Mouse (Mus musculus) hindbrain, embryonic 15.5 days (tissue): ENCODE measurements at regions not wholly inside any gene's neighbourhood (a gene's known extent, or its start where the extent isn't known, plus 50 kb on each side); places are given as distances from the start of the nearest gene placed in this dataset.
A peak's percentile ranks its signal among the peaks of the same experiment; 100 is the strongest.
"Not testable (repeated sequence)": the region's sequence is repeated elsewhere in the genome, so short reads cannot be mapped to it uniquely, and the experiment has no call there.

ENCODE experiments used
- ATAC-seq: fragments of 200-750 bp; cut with Nextera tagmentation; 2 replicates; pipeline ENCODE4 v1.8.0; 2017; ENCODE audit warnings: low read depth, moderate number of reproducible peaks, moderate TSS enrichment; ENCODE audit not compliant: low FRiP score
- H3K27ac ChIP-seq: fragments of 300-500 bp; sonication (generic); replicated peaks from 2 replicates; pipeline ENCODE4 v1.5.1; 2015; ENCODE audit warnings: mild to moderate bottlenecking, inconsistent platforms
- H3K27me3 ChIP-seq: fragments of 300-500 bp; sonication (generic); 2 replicates; pipeline ENCODE4 v1.6.1; 2015; ENCODE audit warnings: control low read depth, inconsistent platforms
- H3K36me3 ChIP-seq: fragments of 300-500 bp; sonication (generic); 2 replicates; pipeline ENCODE4 v1.6.1; 2015; ENCODE audit warnings: control low read depth, inconsistent platforms
- H3K4me1 ChIP-seq: fragments of 300-500 bp; sonication (generic); replicated peaks from 2 replicates; pipeline ENCODE4 v1.6.1; 2015; ENCODE audit warnings: control low read depth, inconsistent platforms
- H3K4me2 ChIP-seq: fragments of 300-500 bp; sonication (generic); 2 replicates; pipeline ENCODE4 v1.6.1; 2015; ENCODE audit warnings: moderate library complexity, mild to moderate bottlenecking, inconsistent platforms
- H3K4me3 ChIP-seq: fragments of 300-500 bp; sonication (generic); 2 replicates; pipeline ENCODE4 v1.5.1; 2015; ENCODE audit warnings: mild to moderate bottlenecking, inconsistent platforms
- H3K9ac ChIP-seq: fragments of 300-500 bp; sonication (generic); 2 replicates; pipeline ENCODE4 v1.6.1; 2015; ENCODE audit warnings: inconsistent platforms
- H3K9me3 ChIP-seq: fragments of 300-500 bp; sonication (generic); 2 replicates; pipeline ENCODE4 v1.6.1; 2016; ENCODE audit warnings: control low read depth, inconsistent platforms
- WGBS: fragments of 180-500 bp; shearing (Covaris S2); methylation state at CpG from one replicate; pipeline ENCODE4 v1.1.7; 2015; 5-methylcytosine and 5-hydroxymethylcytosine counted together

DNA sequence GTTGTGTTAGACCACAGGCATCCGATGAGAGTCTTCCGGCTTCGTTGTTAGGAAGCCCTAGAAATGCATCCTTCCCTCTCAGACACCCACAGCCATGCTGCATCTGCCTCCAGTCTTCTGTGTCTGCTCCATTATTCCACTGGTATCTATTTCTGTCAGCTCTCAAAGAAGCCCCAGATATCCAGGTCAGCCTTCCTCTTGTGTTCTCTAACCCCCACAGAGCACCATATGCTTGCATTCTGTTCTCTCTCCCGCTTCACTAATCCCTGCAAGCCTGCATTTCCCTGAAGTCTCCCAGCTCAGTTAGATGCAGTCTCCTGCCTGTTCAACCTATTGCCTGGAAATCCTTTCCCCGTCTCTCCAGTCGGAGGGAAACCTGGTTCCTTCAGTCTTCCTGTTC, 53.6 kb upstream of the Wdfy3 start:
- ATAC-seq = no peak
- H3K36me3 ChIP-seq = no peaks in the 10 kb centered on the region
- H3K4me3 ChIP-seq = no peak overlapping the region
- no peaks in the 10 kb centered on the region for H3K9me3 ChIP-seq
- no peak overlapping the region for H3K9ac ChIP-seq
- WGBS = 45% methylated on average over 6 of the region's 6 CpGs
- no peaks in the 10 kb centered on the region for H3K27me3 ChIP-seq
- no peak overlapping the region for H3K4me2 ChIP-seq
- H3K4me1 ChIP-seq = no peaks in the 10 kb centered on the region
- no peak overlapping the region for H3K27ac ChIP-seq

DNA sequence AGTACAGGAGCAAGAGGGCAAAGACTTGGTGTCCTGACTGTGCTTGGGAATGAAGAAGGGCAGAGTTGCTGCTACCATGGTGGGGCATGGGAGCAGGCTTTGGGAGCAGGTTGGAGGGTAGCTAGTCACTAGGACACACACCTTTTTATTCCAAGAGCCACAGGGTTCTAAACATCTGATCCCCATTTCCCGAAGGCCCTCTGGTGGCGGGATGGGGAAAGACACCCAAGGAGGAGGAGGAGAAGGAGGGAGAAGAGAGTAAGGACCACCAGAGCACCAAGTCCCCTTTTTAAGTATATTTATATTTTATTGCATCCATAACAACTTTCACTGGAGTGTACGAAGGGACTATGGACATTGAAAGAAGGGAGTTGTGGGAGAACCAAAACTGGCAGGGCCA, 57.0 kb upstream of the Wdfy3 start:
- H3K27ac ChIP-seq = no peak overlapping the region
- 23% methylated on average over 3 of the region's 3 CpGs for WGBS
- no peak for ATAC-seq
- H3K9me3 ChIP-seq = no peaks in the 10 kb centered on the region
- no peak overlapping the region for H3K4me3 ChIP-seq
- H3K27me3 ChIP-seq = no peaks in the 10 kb centered on the region
- H3K9ac ChIP-seq = no peak overlapping the region
- no peaks in the 10 kb centered on the region for H3K36me3 ChIP-seq
- H3K4me1 ChIP-seq = no peaks in the 10 kb centered on the region
- H3K4me2 ChIP-seq = no peak overlapping the region

DNA sequence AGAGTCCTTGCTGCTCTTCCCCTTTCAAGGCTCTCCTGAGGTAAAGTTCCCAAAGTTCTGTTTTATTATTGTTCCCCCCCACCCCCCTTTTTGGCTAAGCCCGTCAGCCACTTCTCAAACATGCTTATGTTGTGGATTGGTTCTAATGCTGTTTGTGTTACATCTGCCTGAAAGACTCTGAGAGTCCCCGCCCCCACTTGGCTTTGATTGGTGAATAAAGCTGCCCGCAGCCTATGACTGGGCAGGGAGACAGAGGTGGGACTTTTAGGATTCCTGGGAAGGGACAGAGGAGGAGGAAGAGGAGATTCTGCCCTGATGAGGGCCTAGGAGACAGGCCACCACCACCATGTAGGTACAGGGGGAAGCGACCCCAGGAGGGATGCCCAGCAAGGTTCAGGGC, 78.3 kb upstream of the Wdfy3 start:
- Histone ChIP-seq H3K4me1 (peaks cover 5% of the 10 kb centered on the region; the same call in 1 of the 2 replicates), H3K36me3 (no peaks in the 10 kb centered on the region), H3K9ac (no peak overlapping the region), H3K4me2 (no peak overlapping the region), H3K9me3 (no peaks in the 10 kb centered on the region), H3K27ac (no peak overlapping the region), H3K27me3 (no peaks in the 10 kb centered on the region), H3K4me3 (no peak overlapping the region)
- WGBS = 80% methylated on average over 4 of the region's 4 CpGs
- no peak for ATAC-seq

- Histone ChIP-seq H3K27ac (peak overlapping the region; percentile 25; the same call in 1 of the 2 replicates), H3K36me3 (no peaks in the 10 kb centered on the region), H3K4me1 (peaks cover 5% of the 10 kb centered on the region; the same call in 1 of the 2 replicates), H3K9me3 (no peaks in the 10 kb centered on the region), H3K9ac (no peak overlapping the region), H3K4me2 (no peak overlapping the region), H3K4me3 (no peak overlapping the region), H3K27me3 (no peaks in the 10 kb centered on the region)
- WGBS = 40% methylated on average over 14 of the region's 14 CpGs
- ATAC-seq = peak; percentile 68; the same call in 1 of the 2 replicates
These were observed 79.9 kb upstream of the Wdfy3 start for GRCm38 (mm10) chr5:102149481-102150129.

- Histone ChIP-seq H3K27me3 (no peaks in the 10 kb centered on the region), H3K4me1 (no peaks in the 10 kb centered on the region), H3K9ac (no peak overlapping the region), H3K27ac (no peak overlapping the region), H3K9me3 (no peaks in the 10 kb centered on the region), H3K36me3 (no peaks in the 10 kb centered on the region), H3K4me2 (no peak overlapping the region), H3K4me3 (no peak overlapping the region)
- 32% methylated on average over 2 of the region's 2 CpGs for WGBS
- ATAC-seq = no peak
These were observed 89.9 kb upstream of the Wdfy3 start for GRCm38 (mm10) chr5:102159621-102160020.

DNA sequence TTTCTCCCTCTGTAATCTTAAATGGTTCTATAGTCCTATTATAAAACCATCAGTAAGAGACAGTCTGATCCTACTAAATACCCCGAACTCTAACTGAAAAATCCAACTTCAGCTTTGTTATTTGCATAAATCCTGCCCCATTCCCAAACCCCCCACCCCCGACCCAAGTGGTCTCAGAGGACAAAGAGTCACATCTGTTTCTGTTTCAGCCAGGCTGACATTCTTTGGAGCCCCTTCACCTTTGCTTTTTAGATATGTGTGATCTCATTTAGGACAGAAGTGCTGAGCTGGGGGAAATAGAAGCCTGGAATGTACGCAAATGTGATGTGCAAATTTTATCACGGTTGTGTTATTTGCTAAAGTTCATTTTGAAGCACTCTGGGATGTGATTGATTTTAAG, 98.3 kb upstream of the Wdfy3 start:
- Histone ChIP-seq H3K27ac (no peak overlapping the region), H3K4me1 (no peaks in the 10 kb centered on the region), H3K4me3 (no peak overlapping the region), H3K4me2 (no peak overlapping the region), H3K36me3 (no peaks in the 10 kb centered on the region), H3K27me3 (no peaks in the 10 kb centered on the region), H3K9me3 (no peaks in the 10 kb centered on the region), H3K9ac (no peak overlapping the region)
- ATAC-seq = no peak
- WGBS = 35% methylated on average over 4 of the region's 4 CpGs

DNA sequence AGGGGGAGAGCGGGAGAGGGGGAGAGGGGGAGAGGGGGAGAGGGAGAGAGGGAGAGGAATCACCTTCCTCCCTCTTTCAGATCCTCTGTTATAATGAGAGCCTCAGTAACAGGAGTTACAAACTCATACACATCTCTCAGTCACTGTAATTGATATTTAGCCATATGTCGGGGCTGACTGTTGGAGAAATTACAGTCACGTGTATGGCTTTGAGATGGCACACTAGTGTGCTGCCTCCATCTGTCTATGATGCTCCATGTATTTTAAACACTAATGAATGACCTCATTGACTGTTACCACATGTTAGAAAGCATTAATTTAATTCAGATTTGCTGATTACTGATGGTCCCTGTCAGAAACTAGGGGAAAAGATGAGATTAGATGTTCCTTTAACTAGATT, 102.1 kb upstream of the Wdfy3 start:
- Histone ChIP-seq H3K9me3 (no peaks in the 10 kb centered on the region), H3K9ac (no peak overlapping the region), H3K36me3 (no peaks in the 10 kb centered on the region), H3K27ac (no peak overlapping the region), H3K4me1 (no peaks in the 10 kb centered on the region), H3K4me2 (no peak overlapping the region), H3K4me3 (no peak overlapping the region), H3K27me3 (no peaks in the 10 kb centered on the region)
- ATAC-seq = no peak
- WGBS = 49% methylated on average over 2 of the region's 3 CpGs

GRCm38 (mm10) chr5:102180250-102180649, 110.5 kb upstream of the Wdfy3 start:
- no peak overlapping the region for H3K27ac ChIP-seq
- H3K36me3 ChIP-seq = no peaks in the 10 kb centered on the region
- H3K9me3 ChIP-seq = no peaks in the 10 kb centered on the region
- H3K4me2 ChIP-seq = no peak overlapping the region
- ATAC-seq = no peak; the same call in 1 of the 2 replicates
- H3K4me3 ChIP-seq = no peak overlapping the region
- no peaks in the 10 kb centered on the region for H3K27me3 ChIP-seq
- H3K4me1 ChIP-seq = no peaks in the 10 kb centered on the region; the same call in 1 of the 2 replicates
- 79% methylated on average over 8 of the region's 8 CpGs for whole genome bisulfite sequencing
- H3K9ac ChIP-seq = no peak overlapping the region

GRCm38 (mm10) chr5:102188951-102189350, 119.2 kb upstream of the Wdfy3 start:
- not testable (repeated sequence) for H3K9ac ChIP-seq, H3K4me2 ChIP-seq, ATAC-seq, H3K27ac ChIP-seq, H3K4me3 ChIP-seq, H3K9me3 ChIP-seq, H3K27me3 ChIP-seq, H3K36me3 ChIP-seq, H3K4me1 ChIP-seq
- 89% methylated on average over 4 of the region's 4 CpGs for WGBS

- H3K4me3 ChIP-seq = no peak overlapping the region
- no peaks in the 10 kb centered on the region for H3K27me3 ChIP-seq
- H3K9ac ChIP-seq = no peak overlapping the region
- H3K4me1 ChIP-seq = no peaks in the 10 kb centered on the region
- H3K4me2 ChIP-seq = peak overlapping the region; percentile 53
- no peak for ATAC-seq
- H3K27ac ChIP-seq = no peak overlapping the region
- 48% methylated on average over 4 of the region's 4 CpGs for WGBS
- H3K9me3 ChIP-seq = no peaks in the 10 kb centered on the region
- no peaks in the 10 kb centered on the region for H3K36me3 ChIP-seq
These were observed 136.7 kb upstream of the Wdfy3 start for GRCm38 (mm10) chr5:102206456-102206855.

DNA sequence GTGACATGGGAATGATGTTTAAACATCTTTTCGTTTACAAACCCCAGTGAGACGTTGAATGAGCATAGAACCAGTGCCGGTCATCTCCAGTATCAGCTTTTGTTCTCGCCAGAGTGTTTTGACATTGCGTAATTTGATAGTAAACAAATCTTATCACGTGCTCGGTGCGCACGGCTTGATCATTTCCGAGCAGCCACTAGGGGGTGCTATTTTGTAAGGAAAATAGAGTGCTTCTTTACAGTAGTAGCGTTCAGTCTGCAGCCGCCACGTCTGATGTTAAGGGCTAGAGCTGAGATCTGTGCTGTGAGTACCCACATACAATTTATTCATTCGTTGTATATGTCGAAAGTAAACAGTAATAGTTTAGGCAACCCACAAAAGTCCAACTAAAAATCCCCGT, 137.2 kb upstream of the Wdfy3 start:
- Histone ChIP-seq H3K9me3 (no peaks in the 10 kb centered on the region), H3K4me3 (peak overlapping the region; percentile 23; the same call in 1 of the 2 replicates), H3K36me3 (no peaks in the 10 kb centered on the region), H3K9ac (no peak overlapping the region), H3K27ac (peak overlapping the region; percentile 26; the same call in 1 of the 2 replicates), H3K4me1 (no peaks in the 10 kb centered on the region), H3K27me3 (no peaks in the 10 kb centered on the region), H3K4me2 (peak overlapping the region; percentile 53)
- peak; percentile 90 for ATAC-seq
- WGBS = 2% methylated on average over 16 of the region's 16 CpGs

GRCm38 (mm10) chr5:102213145-102213544, 143.4 kb upstream of the Wdfy3 start:
- H3K27me3 ChIP-seq = no peaks in the 10 kb centered on the region
- H3K27ac ChIP-seq = no peak overlapping the region
- no peaks in the 10 kb centered on the region for H3K36me3 ChIP-seq
- no peaks in the 10 kb centered on the region; the same call in 1 of the 2 replicates for H3K9me3 ChIP-seq
- H3K4me2 ChIP-seq = no peak overlapping the region
- ATAC-seq = no peak
- WGBS = 72% methylated on average over 6 of the region's 6 CpGs
- no peak overlapping the region for H3K4me3 ChIP-seq
- no peak overlapping the region for H3K9ac ChIP-seq
- no peaks in the 10 kb centered on the region for H3K4me1 ChIP-seq

- no peak overlapping the region for H3K4me2 ChIP-seq
- ATAC-seq = no peak
- no peak overlapping the region for H3K4me3 ChIP-seq
- H3K4me1 ChIP-seq = no peaks in the 10 kb centered on the region
- WGBS = 63% methylated on average over 6 of the region's 6 CpGs
- no peaks in the 10 kb centered on the region for H3K36me3 ChIP-seq
- H3K9me3 ChIP-seq = no peaks in the 10 kb centered on the region
- H3K27me3 ChIP-seq = no peaks in the 10 kb centered on the region
- no peak overlapping the region for H3K27ac ChIP-seq
- no peak overlapping the region for H3K9ac ChIP-seq
These were observed 157.4 kb upstream of the Wdfy3 start for GRCm38 (mm10) chr5:102227131-102227530.
